Mouse (Mus musculus): Measurements from ENCODE around the gene Usp29. TPM values are rescaled to one million over a fixed set of nuclear protein-coding genes. Genes with fewer than 3 reads are reported as not detected.
A peak's percentile ranks its signal among the peaks of the same experiment; 100 is the strongest.

Gene Usp29
- total and polyA plus RNA-seq, 2 experiments from 2014 or later = 43.3 to 101 TPM

DNA sequence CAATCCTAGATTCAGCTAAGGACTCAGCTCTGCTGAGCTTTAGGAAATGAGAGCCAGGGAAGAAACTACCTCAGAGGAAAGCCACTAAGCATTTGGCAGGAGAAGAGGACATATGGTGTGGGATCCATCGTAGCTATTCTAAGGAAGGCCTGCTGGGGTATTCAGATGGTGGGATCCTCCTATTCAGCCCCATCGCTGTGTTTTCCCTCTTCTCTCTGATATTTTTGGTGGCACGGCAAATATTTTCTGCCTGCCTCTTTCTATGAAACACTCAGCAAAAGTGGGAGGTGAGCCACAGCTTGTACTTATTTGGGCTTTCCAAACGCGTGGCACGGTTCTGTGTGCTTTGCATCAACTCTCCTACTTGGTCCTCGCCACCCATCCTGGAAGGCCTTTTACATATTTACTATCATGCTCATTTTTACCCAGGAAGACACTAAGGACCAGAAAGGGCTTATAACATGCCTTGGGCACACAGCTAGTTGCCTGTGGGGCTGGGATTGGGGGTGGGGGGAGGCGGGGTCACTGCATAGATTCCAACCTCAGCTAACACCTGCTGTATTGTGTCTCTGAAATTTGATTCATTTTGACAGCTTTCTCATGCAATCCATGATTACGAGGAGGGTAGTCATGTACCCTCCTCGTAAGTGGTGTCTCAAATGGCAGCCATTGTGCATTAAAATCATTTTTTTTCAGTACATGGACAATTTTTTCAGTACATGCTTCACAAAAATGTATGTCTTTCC lies 46.1 kb downstream of the Usp29 start:
- WGBS = 91% methylated on average over 10 of the region's 10 CpGs
- no peak overlapping the region for H3K4me2 ChIP-seq (ENCODE audit: low read depth, low read length, poor library complexity, severe bottlenecking)
- H3K27me3 ChIP-seq (ENCODE audit: insufficient read depth, low read length) = no peaks in the 10 kb centered on the region
- DNase-seq (ENCODE audit: low spot score) (peak; percentile 22), ATAC-seq (ENCODE audit: low FRiP score) (no peak)
- peak overlapping the region; percentile 19; the same call in 1 of the 2 replicates for H3K27ac ChIP-seq (ENCODE audit: low read depth, low read length)
- no peaks in the 10 kb centered on the region for H3K36me3 ChIP-seq (ENCODE audit: insufficient read depth, low read length)
- TF ChIP-seq CTCF (IDR thresholded peaks at IDR 0.05) = no peak
- 0 out of 2 replicates have a peak, but pooled peaks cover 4% of the 10 kb centered on the region for H3K4me1 ChIP-seq (ENCODE audit: insufficient read depth, low read length)
- no peak overlapping the region for H3K4me3 ChIP-seq (ENCODE audit: low read depth, low read length)
- no peak overlapping the region for H3K9ac ChIP-seq (replicated peaks; ENCODE audit: low read length, poor library complexity, severe bottlenecking)
- H3K9me3 ChIP-seq (ENCODE audit: low read length) = no peaks in the 10 kb centered on the region

DNA sequence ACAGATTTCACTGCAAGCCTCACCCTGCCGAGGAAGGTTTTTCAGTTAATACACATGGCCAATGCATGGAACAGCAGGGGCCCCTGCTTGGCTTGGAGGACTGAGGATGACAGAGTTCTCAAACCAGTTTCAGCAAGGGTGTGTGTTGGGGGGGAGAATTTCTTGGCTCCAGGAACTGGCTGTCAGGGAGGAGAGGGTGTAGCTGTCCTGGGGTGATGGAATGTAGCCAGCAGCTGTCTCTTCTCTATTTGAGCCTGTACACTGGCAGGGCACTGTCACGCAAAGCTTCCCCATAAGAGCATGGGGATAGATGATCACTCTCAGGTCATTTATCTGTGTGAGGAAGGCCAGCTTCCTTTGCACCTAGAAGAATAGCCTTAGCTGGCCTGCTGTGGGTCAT lies 46.7 kb downstream of the Usp29 start:
- Histone ChIP-seq H3K27me3 (ENCODE audit: insufficient read depth, low read length) (no peaks in the 10 kb centered on the region), H3K9ac (replicated peaks; ENCODE audit: low read length, poor library complexity, severe bottlenecking) (no peak overlapping the region), H3K4me2 (ENCODE audit: low read depth, low read length, poor library complexity, severe bottlenecking) (no peak overlapping the region), H3K9me3 (ENCODE audit: low read length) (no peaks in the 10 kb centered on the region), H3K4me3 (ENCODE audit: low read depth, low read length) (no peak overlapping the region), H3K36me3 (ENCODE audit: insufficient read depth, low read length) (no peaks in the 10 kb centered on the region), H3K27ac (ENCODE audit: low read depth, low read length) (0 out of 2 replicates have a peak overlapping the region, but pooled peaks have one; percentile 7), H3K4me1 (ENCODE audit: insufficient read depth, low read length) (0 out of 2 replicates have a peak, but pooled peaks cover 4% of the 10 kb centered on the region)
- DNase-seq (ENCODE audit: low spot score) (peak; percentile 67), ATAC-seq (ENCODE audit: low FRiP score) (peak; percentile 39; the same call in 1 of the 2 replicates)
- WGBS = 72% methylated on average over 2 of the region's 2 CpGs
- no peak for TF ChIP-seq CTCF (IDR thresholded peaks at IDR 0.05)

DNA sequence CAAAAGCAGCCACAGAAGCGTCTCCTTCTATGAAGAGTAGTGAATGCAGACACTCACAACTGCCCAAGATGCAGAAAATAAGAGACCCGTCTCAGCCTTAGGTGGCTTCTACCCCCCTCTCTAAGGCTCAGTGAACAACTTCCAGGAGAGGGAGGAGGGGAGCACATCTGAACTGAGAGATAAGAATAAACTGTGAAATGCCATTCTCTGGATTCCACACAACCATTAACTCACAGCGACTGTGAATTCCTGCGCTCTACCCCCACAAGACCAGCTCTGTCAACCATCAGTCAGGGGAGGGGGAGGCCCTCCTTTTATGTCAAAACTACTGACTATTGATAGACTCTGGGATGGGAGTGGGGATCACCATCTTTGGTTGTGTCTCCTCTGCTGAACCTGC lies 47.3 kb downstream of the Usp29 start:
- no peaks in the 10 kb centered on the region for H3K36me3 ChIP-seq (ENCODE audit: insufficient read depth, low read length)
- no peak for TF ChIP-seq CTCF (IDR thresholded peaks at IDR 0.05)
- DNase-seq (ENCODE audit: low spot score) = no peak
- no peaks in the 10 kb centered on the region for H3K27me3 ChIP-seq (ENCODE audit: insufficient read depth, low read length)
- no peak for ATAC-seq (ENCODE audit: low FRiP score)
- 50% methylated on average over 4 of the region's 4 CpGs for WGBS
- H3K4me3 ChIP-seq (ENCODE audit: low read depth, low read length) = no peak overlapping the region
- H3K4me1 ChIP-seq (ENCODE audit: insufficient read depth, low read length) = 0 out of 2 replicates have a peak, but pooled peaks cover 4% of the 10 kb centered on the region
- H3K27ac ChIP-seq (ENCODE audit: low read depth, low read length) = 0 out of 2 replicates have a peak overlapping the region, but pooled peaks have one; percentile 7
- H3K9me3 ChIP-seq (ENCODE audit: low read length) = no peaks in the 10 kb centered on the region
- H3K4me2 ChIP-seq (ENCODE audit: low read depth, low read length, poor library complexity, severe bottlenecking) = no peak overlapping the region
- H3K9ac ChIP-seq (replicated peaks; ENCODE audit: low read length, poor library complexity, severe bottlenecking) = no peak overlapping the region

DNA sequence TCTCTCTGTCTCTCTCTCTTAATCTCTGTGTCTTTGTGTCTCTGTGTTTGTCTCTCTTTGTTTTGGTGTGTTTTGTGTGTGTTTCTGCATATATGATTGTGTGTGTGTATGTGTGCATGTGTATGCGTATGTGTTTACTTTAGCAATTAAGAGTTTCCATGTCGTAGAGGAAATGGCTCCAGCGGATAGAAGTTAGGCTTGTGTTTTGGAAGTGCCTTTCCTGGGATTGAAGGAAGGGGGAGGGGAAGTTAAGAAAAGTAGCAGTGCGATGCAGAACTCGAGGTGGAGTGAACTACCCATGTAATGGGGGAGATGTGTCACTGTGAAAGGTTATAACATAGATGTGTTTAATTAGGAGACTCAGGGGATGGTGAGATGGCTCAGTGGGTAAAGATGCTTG lies 48.8 kb downstream of the Usp29 start:
- ATAC-seq (ENCODE audit: low FRiP score) = no peak
- TF ChIP-seq CTCF (IDR thresholded peaks at IDR 0.05) = no peak

DNA sequence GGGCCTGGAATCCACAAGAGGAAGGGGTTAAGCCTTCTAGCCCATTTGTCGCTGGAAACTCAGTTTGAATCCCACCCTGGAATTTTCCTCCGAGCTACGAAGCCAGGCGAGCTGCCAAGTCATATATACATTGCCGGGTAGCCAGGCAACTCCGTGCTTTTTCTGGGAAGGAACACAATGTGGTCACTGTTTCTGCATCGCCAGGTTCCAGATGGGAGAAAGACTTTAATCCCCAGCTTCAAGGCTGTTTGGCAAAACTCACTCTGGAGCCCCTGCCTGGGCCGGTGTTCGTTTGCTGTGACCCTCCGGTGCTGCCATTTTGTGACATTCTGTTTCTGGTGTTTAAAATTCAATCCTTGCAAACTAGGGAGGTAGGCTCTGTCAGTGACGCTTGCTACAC lies 51.2 kb downstream of the Usp29 start:
- Histone ChIP-seq H3K27ac (ENCODE audit: low read depth, low read length) (no peak overlapping the region), H3K36me3 (ENCODE audit: insufficient read depth, low read length) (no peaks in the 10 kb centered on the region), H3K9me3 (ENCODE audit: low read length) (no peaks in the 10 kb centered on the region), H3K4me1 (ENCODE audit: insufficient read depth, low read length) (0 out of 2 replicates have a peak, but pooled peaks cover 4% of the 10 kb centered on the region), H3K27me3 (ENCODE audit: insufficient read depth, low read length) (no peaks in the 10 kb centered on the region), H3K4me3 (ENCODE audit: low read depth, low read length) (no peak overlapping the region), H3K4me2 (ENCODE audit: low read depth, low read length, poor library complexity, severe bottlenecking) (no peak overlapping the region), H3K9ac (replicated peaks; ENCODE audit: low read length, poor library complexity, severe bottlenecking) (no peak overlapping the region)
- WGBS = 25% methylated on average over 11 of the region's 11 CpGs
- no peak for TF ChIP-seq CTCF (IDR thresholded peaks at IDR 0.05)
- no peak; the same call in 1 of the 2 replicates for ATAC-seq (ENCODE audit: low FRiP score)
- peak; percentile 63 for DNase-seq (ENCODE audit: low spot score)

More for the DNA sequence above, 48.8 kb downstream of the Usp29 start:
- H3K27me3 ChIP-seq (ENCODE audit: insufficient read depth, low read length) = no peaks in the 10 kb centered on the region
- no peaks in the 10 kb centered on the region for H3K36me3 ChIP-seq (ENCODE audit: insufficient read depth, low read length)
- H3K27ac ChIP-seq (ENCODE audit: low read depth, low read length) = no peak overlapping the region
- DNase-seq (ENCODE audit: low spot score) = no peak
- H3K4me1 ChIP-seq (ENCODE audit: insufficient read depth, low read length) = 0 out of 2 replicates have a peak, but pooled peaks cover 4% of the 10 kb centered on the region
- H3K4me3 ChIP-seq (ENCODE audit: low read depth, low read length) = no peak overlapping the region
- 92% methylated on average over 5 of the region's 5 CpGs for WGBS
- H3K4me2 ChIP-seq (ENCODE audit: low read depth, low read length, poor library complexity, severe bottlenecking) = no peak overlapping the region
- H3K9me3 ChIP-seq (ENCODE audit: low read length) = no peaks in the 10 kb centered on the region
- H3K9ac ChIP-seq (replicated peaks; ENCODE audit: low read length, poor library complexity, severe bottlenecking) = no peak overlapping the region
